Mouse (Mus musculus): ENCODE results near the gene Dnajb2. TPM values are rescaled to one million over a fixed set of nuclear protein-coding genes. Genes with fewer than 3 reads are reported as not detected.

Gene Dnajb2
- polyA plus RNA-seq, 1 experiment = 23.8 TPM

GRCm38 (mm10) chr1:75253849-75254624 is 17.8 kb downstream of the Dnajb2 start:
- H3K27ac ChIP-seq (ENCODE audit: insufficient read depth, low read length) = no peak overlapping the region
- H3K4me3 ChIP-seq (ENCODE audit: low read depth, low read length) = no peak overlapping the region
- H3K9me3 ChIP-seq (replicated peaks; ENCODE audit: control insufficient read depth, insufficient read depth, low read length, poor library complexity, severe bottlenecking) = no peaks in the 10 kb centered on the region
- TF ChIP-seq POLR2A (IDR thresholded peaks at IDR 0.05; ENCODE audit: insufficient read depth, low read length) = no peak
- TF ChIP-seq CTCF (IDR thresholded peaks at IDR 0.05; ENCODE audit: low read depth, low read length) = peak; percentile 66
- H3K4me1 ChIP-seq (ENCODE audit: control insufficient read depth, insufficient read depth, low read length) = peaks cover 3% of the 10 kb centered on the region
- no peak overlapping the region for H3K9ac ChIP-seq (ENCODE audit: low read depth, poor library complexity, severe bottlenecking)
- H3K36me3 ChIP-seq (ENCODE audit: control insufficient read depth, insufficient read depth, low read length, poor library complexity, severe bottlenecking) = no peaks in the 10 kb centered on the region
- H3K27me3 ChIP-seq (ENCODE audit: control insufficient read depth, insufficient read depth, low read length, poor library complexity, severe bottlenecking) = no peaks in the 10 kb centered on the region

- Histone ChIP-seq H3K4me1 (ENCODE audit: control insufficient read depth, insufficient read depth, low read length) (peaks cover 3% of the 10 kb centered on the region), H3K9me3 (replicated peaks; ENCODE audit: control insufficient read depth, insufficient read depth, low read length, poor library complexity, severe bottlenecking) (no peaks in the 10 kb centered on the region), H3K27me3 (ENCODE audit: control insufficient read depth, insufficient read depth, low read length, poor library complexity, severe bottlenecking) (no peaks in the 10 kb centered on the region), H3K4me3 (ENCODE audit: low read depth, low read length) (no peak overlapping the region), H3K9ac (ENCODE audit: low read depth, poor library complexity, severe bottlenecking) (no peak overlapping the region), H3K27ac (ENCODE audit: insufficient read depth, low read length) (no peak overlapping the region), H3K36me3 (ENCODE audit: control insufficient read depth, insufficient read depth, low read length, poor library complexity, severe bottlenecking) (no peaks in the 10 kb centered on the region)
- TF ChIP-seq POLR2A (IDR thresholded peaks at IDR 0.05; ENCODE audit: insufficient read depth, low read length) = no peak
Measured at GRCm38 (mm10) chr1:75254625-75255013, 18.4 kb downstream of the Dnajb2 start.

DNA sequence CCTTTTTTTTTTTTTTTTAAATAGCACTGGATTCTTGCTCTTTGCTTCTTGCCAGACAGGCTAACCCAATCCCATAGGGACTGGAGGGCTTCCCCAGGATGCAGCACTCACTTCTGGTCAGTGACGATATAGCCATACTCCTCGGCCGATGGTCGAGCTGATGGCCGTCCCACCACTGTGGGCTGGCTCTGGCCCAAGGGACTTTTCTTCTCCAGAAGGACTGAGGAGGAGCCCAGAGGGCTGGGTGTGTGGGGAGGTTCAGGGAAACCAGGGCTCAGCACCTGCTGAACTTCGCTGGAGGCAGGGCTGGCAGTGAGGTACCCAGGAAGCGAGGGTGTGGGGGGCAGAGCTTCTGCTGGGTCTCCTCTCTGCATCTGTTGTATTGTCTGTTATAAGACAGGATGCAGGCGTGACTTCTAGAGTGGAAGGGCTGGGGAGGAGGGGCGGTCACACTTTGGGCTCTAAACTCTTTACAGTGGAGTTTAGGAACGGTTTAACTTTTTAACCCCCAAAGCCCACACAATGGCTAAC is 19.4 kb downstream of the Dnajb2 start:
- no peaks in the 10 kb centered on the region for H3K36me3 ChIP-seq (ENCODE audit: control insufficient read depth, insufficient read depth, low read length, poor library complexity, severe bottlenecking)
- no peak for TF ChIP-seq POLR2A (IDR thresholded peaks at IDR 0.05; ENCODE audit: insufficient read depth, low read length)
- no peaks in the 10 kb centered on the region for H3K27me3 ChIP-seq (ENCODE audit: control insufficient read depth, insufficient read depth, low read length, poor library complexity, severe bottlenecking)

DNA sequence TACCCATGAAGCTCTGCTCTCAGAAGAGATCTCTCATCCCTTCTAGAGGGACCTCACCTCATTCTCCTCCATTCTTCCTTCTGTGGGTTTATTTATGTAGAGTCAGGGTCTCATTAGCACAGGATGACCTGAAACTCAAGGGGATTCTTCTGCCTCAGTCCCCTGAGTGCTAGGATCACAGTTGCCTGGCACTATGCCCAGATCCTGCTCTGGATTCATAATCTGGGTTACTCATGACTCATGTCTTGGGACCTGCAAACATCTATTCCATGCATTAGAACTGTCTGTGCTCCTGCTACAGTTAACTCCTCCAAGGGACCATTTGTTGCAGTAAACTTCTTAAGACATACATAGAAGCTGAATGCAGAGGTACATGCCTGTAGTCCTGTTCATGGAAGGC is 25.1 kb downstream of the Dnajb2 start:
- Histone ChIP-seq H3K4me1 (ENCODE audit: control insufficient read depth, insufficient read depth, low read length) (no peaks in the 10 kb centered on the region), H3K4me3 (ENCODE audit: low read depth, low read length) (no peak overlapping the region), H3K27me3 (ENCODE audit: control insufficient read depth, insufficient read depth, low read length, poor library complexity, severe bottlenecking) (no peaks in the 10 kb centered on the region), H3K9me3 (replicated peaks; ENCODE audit: control insufficient read depth, insufficient read depth, low read length, poor library complexity, severe bottlenecking) (no peaks in the 10 kb centered on the region), H3K9ac (ENCODE audit: low read depth, poor library complexity, severe bottlenecking) (no peak overlapping the region), H3K36me3 (ENCODE audit: control insufficient read depth, insufficient read depth, low read length, poor library complexity, severe bottlenecking) (no peaks in the 10 kb centered on the region), H3K27ac (ENCODE audit: insufficient read depth, low read length) (no peak overlapping the region)
- TF ChIP-seq EP300 (IDR thresholded peaks at IDR 0.05; ENCODE audit: insufficient read depth, low read depth, low read length) = no peak
- TF ChIP-seq POLR2A (IDR thresholded peaks at IDR 0.05; ENCODE audit: insufficient read depth, low read length) = no peak
- TF ChIP-seq CTCF (IDR thresholded peaks at IDR 0.05; ENCODE audit: low read depth, low read length) = no peak

More for the DNA sequence above, 19.4 kb downstream of the Dnajb2 start:
- no peak overlapping the region for H3K9ac ChIP-seq (ENCODE audit: low read depth, poor library complexity, severe bottlenecking)
- no peak overlapping the region for H3K27ac ChIP-seq (ENCODE audit: insufficient read depth, low read length)
- H3K9me3 ChIP-seq (replicated peaks; ENCODE audit: control insufficient read depth, insufficient read depth, low read length, poor library complexity, severe bottlenecking) = no peaks in the 10 kb centered on the region
- peaks cover 1% of the 10 kb centered on the region for H3K4me1 ChIP-seq (ENCODE audit: control insufficient read depth, insufficient read depth, low read length)
- H3K4me3 ChIP-seq (ENCODE audit: low read depth, low read length) = no peak overlapping the region

- TF ChIP-seq CTCF (IDR thresholded peaks at IDR 0.05; ENCODE audit: low read depth, low read length) (no peak), POLR2A (IDR thresholded peaks at IDR 0.05; ENCODE audit: insufficient read depth, low read length) (no peak), EP300 (IDR thresholded peaks at IDR 0.05; ENCODE audit: insufficient read depth, low read depth, low read length) (no peak)
- H3K9ac ChIP-seq (ENCODE audit: low read depth, poor library complexity, severe bottlenecking) = peak overlapping the region; percentile 56
- no peaks in the 10 kb centered on the region for H3K27me3 ChIP-seq (ENCODE audit: control insufficient read depth, insufficient read depth, low read length, poor library complexity, severe bottlenecking)
- no peaks in the 10 kb centered on the region for H3K4me1 ChIP-seq (ENCODE audit: control insufficient read depth, insufficient read depth, low read length)
- H3K36me3 ChIP-seq (ENCODE audit: control insufficient read depth, insufficient read depth, low read length, poor library complexity, severe bottlenecking) = no peaks in the 10 kb centered on the region
- no peaks in the 10 kb centered on the region for H3K9me3 ChIP-seq (replicated peaks; ENCODE audit: control insufficient read depth, insufficient read depth, low read length, poor library complexity, severe bottlenecking)
- H3K27ac ChIP-seq (ENCODE audit: insufficient read depth, low read length) = no peak overlapping the region
- peak overlapping the region; percentile 74 for H3K4me3 ChIP-seq (ENCODE audit: low read depth, low read length)
Measured at GRCm38 (mm10) chr1:75262969-75263951, 27.1 kb downstream of the Dnajb2 start.
